Mouse (Mus musculus): ENCODE data around the gene Dhrs1. TPM values are rescaled to one million over a fixed set of nuclear protein-coding genes. Genes with fewer than 3 reads are reported as not detected.

Gene Dhrs1
- total RNA-seq (2017) = 23.7 to 32.1 TPM (median 30.6 TPM) in 3 replicates

GRCm38 (mm10) chr14:55745180-55745860 is at the start of gene Dhrs1, which contains the start of gene Nop9:
Dhrs1 (minus strand) TSS chr14:55745690.
Nop9 (plus strand) TSS chr14:55745693.
- ATAC-seq (replicated peaks; ENCODE audit: insufficient number of reproducible peaks, low FRiP score, low TSS enrichment, poor library complexity, severe bottlenecking) = peak; percentile 73

GRCm38 (mm10) chr14:55793946-55794345 is 48.5 kb upstream of the Dhrs1 start:
- no peak for ATAC-seq (replicated peaks; ENCODE audit: insufficient number of reproducible peaks, low FRiP score, low TSS enrichment, poor library complexity, severe bottlenecking)

- no peak for ATAC-seq (replicated peaks; ENCODE audit: insufficient number of reproducible peaks, low FRiP score, low TSS enrichment, poor library complexity, severe bottlenecking)
Observed at GRCm38 (mm10) chr14:55793461-55793860, 48.0 kb upstream of the Dhrs1 start.

- peak; percentile 33 for ATAC-seq (replicated peaks; ENCODE audit: insufficient number of reproducible peaks, low FRiP score, low TSS enrichment, poor library complexity, severe bottlenecking)
Observed at GRCm38 (mm10) chr14:55788256-55789050, 43.0 kb upstream of the Dhrs1 start, which contains the start of gene Ripk3. Ripk3 (minus strand) TSS chr14:55788865.

- ATAC-seq (replicated peaks; ENCODE audit: insufficient number of reproducible peaks, low FRiP score, low TSS enrichment, poor library complexity, severe bottlenecking) = no peak
Observed at GRCm38 (mm10) chr14:55787731-55788130, 42.2 kb upstream of the Dhrs1 start.

GRCm38 (mm10) chr14:55785195-55785594 is 39.7 kb upstream of the Dhrs1 start:
- no peak for ATAC-seq (replicated peaks; ENCODE audit: insufficient number of reproducible peaks, low FRiP score, low TSS enrichment, poor library complexity, severe bottlenecking)

- ATAC-seq (replicated peaks; ENCODE audit: insufficient number of reproducible peaks, low FRiP score, low TSS enrichment, poor library complexity, severe bottlenecking) = no peak
Observed at GRCm38 (mm10) chr14:55783958-55784235, 38.4 kb upstream of the Dhrs1 start, which contains the start of gene Adcy4. Adcy4 (minus strand) TSS chr14:55784095.

- no peak for ATAC-seq (replicated peaks; ENCODE audit: insufficient number of reproducible peaks, low FRiP score, low TSS enrichment, poor library complexity, severe bottlenecking)
Observed at GRCm38 (mm10) chr14:55783171-55783957, 37.9 kb upstream of the Dhrs1 start.

GRCm38 (mm10) chr14:55782361-55782960 is 37.0 kb upstream of the Dhrs1 start:
- ATAC-seq (replicated peaks; ENCODE audit: insufficient number of reproducible peaks, low FRiP score, low TSS enrichment, poor library complexity, severe bottlenecking) = no peak

- peak; percentile 79 for ATAC-seq (replicated peaks; ENCODE audit: insufficient number of reproducible peaks, low FRiP score, low TSS enrichment, poor library complexity, severe bottlenecking)
Observed at GRCm38 (mm10) chr14:55781310-55781709, 35.8 kb upstream of the Dhrs1 start.

GRCm38 (mm10) chr14:55780736-55781135 is 35.2 kb upstream of the Dhrs1 start:
- ATAC-seq (replicated peaks; ENCODE audit: insufficient number of reproducible peaks, low FRiP score, low TSS enrichment, poor library complexity, severe bottlenecking) = no peak

GRCm38 (mm10) chr14:55779656-55780055 is 34.2 kb upstream of the Dhrs1 start:
- ATAC-seq (replicated peaks; ENCODE audit: insufficient number of reproducible peaks, low FRiP score, low TSS enrichment, poor library complexity, severe bottlenecking) = no peak

- no peak for ATAC-seq (replicated peaks; ENCODE audit: insufficient number of reproducible peaks, low FRiP score, low TSS enrichment, poor library complexity, severe bottlenecking)
Observed at GRCm38 (mm10) chr14:55778686-55779085, 33.2 kb upstream of the Dhrs1 start.

GRCm38 (mm10) chr14:55777806-55778205 is 32.3 kb upstream of the Dhrs1 start:
- no peak for ATAC-seq (replicated peaks; ENCODE audit: insufficient number of reproducible peaks, low FRiP score, low TSS enrichment, poor library complexity, severe bottlenecking)

GRCm38 (mm10) chr14:55777176-55777575 is 31.7 kb upstream of the Dhrs1 start:
- no peak for ATAC-seq (replicated peaks; ENCODE audit: insufficient number of reproducible peaks, low FRiP score, low TSS enrichment, poor library complexity, severe bottlenecking)

- no peak for ATAC-seq (replicated peaks; ENCODE audit: insufficient number of reproducible peaks, low FRiP score, low TSS enrichment, poor library complexity, severe bottlenecking)
Observed at GRCm38 (mm10) chr14:55776711-55777110, 31.2 kb upstream of the Dhrs1 start.

- ATAC-seq (replicated peaks; ENCODE audit: insufficient number of reproducible peaks, low FRiP score, low TSS enrichment, poor library complexity, severe bottlenecking) = no peak
Observed at GRCm38 (mm10) chr14:55769087-55769703, 23.7 kb upstream of the Dhrs1 start.

GRCm38 (mm10) chr14:55768555-55768954 is 23.1 kb upstream of the Dhrs1 start:
- ATAC-seq (replicated peaks; ENCODE audit: insufficient number of reproducible peaks, low FRiP score, low TSS enrichment, poor library complexity, severe bottlenecking) = no peak

Data from monocyte, adult 5-6 weeks (primary cell).